Mouse (Mus musculus): ENCODE measurements around the gene Zbtb48. TPM values are rescaled to one million over a fixed set of nuclear protein-coding genes. Genes with fewer than 3 reads are reported as not detected.
A peak's percentile ranks its signal among the peaks of the same experiment; 100 is the strongest.

Gene Zbtb48
- total RNA-seq, 2 experiments from 2014 or later, result 13.6 to 13.9 TPM

GRCm38 (mm10) chr4:151983043-151983442, 44.4 kb downstream of the Zbtb48 start:
- Histone ChIP-seq H3K4me3 (no peak overlapping the region), H3K27ac (no peak overlapping the region)
- no peak for TF ChIP-seq CTCF (IDR thresholded peaks at IDR 0.05)
- no peak for DNase-seq (ENCODE audit: extremely low spot score in 1 of 2, low spot score in 2 of 2)
- intact Hi-C loops (cut with DNase I), result no loop called here

DNA sequence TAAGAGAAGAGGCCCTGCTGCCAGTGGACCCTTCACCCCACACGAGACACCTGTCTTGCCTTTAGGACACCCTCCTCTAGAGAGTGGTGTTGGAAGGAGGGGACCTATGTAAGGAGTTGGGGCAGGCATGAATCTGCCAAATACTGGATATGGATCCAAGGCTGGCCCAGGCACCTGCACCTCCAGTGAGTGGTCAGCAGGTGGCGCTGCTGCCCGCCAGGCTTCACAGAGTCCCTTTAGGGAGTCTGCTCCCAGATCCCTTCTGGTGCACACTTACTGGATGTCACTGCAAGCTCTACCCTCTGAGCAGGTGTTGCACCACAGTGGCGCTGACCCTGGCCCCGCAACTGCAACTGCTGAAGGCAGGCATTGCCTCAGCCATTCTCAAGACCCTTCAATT, 46.1 kb downstream of the Zbtb48 start:
- intact Hi-C loops (cut with DNase I), result loop anchor here (2.0 kb wide), 3 partner anchors 49 to 115 kb away; partner anchors contain the start of genes Nol9 and Tas1r1
- DNase-seq (ENCODE audit: extremely low spot score in 1 of 2, low spot score in 2 of 2), result peak; percentile 77 to 86
- peak; percentile 100 for TF ChIP-seq CTCF (IDR thresholded peaks at IDR 0.05)
- no peak overlapping the region for H3K27ac ChIP-seq
- H3K4me3 ChIP-seq, result no peak overlapping the region

- no peak for DNase-seq (ENCODE audit: extremely low spot score in 1 of 2, low spot score in 2 of 2)
- Histone ChIP-seq H3K4me3 (no peak overlapping the region), H3K27ac (no peak overlapping the region)
- peak; percentile 58 for TF ChIP-seq CTCF (IDR thresholded peaks at IDR 0.05)
- intact Hi-C loops (cut with DNase I), result loop anchor here (2.0 kb wide), 3 partner anchors 50 to 116 kb away; partner anchors contain the start of genes Nol9 and Tas1r1
Measured at GRCm38 (mm10) chr4:151980699-151981098, 46.8 kb downstream of the Zbtb48 start.

DNA sequence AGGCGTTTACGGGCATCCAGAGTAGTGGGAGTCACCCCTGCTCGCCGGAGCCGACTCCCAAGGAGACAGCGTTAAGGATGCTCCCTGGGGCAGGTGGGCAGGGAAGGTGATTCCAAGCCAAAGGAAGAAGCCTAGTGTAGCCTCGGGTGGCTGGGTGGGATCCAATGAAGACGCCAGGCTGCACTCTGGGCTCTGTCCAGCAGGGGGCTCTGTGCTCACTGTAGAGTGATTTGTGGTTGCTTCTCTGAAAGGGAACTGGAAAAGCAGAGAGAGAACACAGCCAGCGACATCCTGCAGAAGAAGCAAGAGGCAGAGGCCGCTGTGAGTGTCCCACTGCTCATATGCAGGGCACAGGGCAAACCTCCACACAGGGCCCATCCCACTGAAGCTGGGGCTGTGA, 49.7 kb downstream of the Zbtb48 start:
- peak; percentile 95 for TF ChIP-seq CTCF (IDR thresholded peaks at IDR 0.05)
- intact Hi-C loops (cut with DNase I), result no loop called here
- no peak overlapping the region for H3K27ac ChIP-seq
- no peak overlapping the region for H3K4me3 ChIP-seq
- DNase-seq (ENCODE audit: extremely low spot score in 1 of 2, low spot score in 2 of 2), result peak; percentile 82 to 92

- no peak overlapping the region for H3K27ac ChIP-seq
- intact Hi-C loops (cut with DNase I), result no loop called here
- no peak overlapping the region for H3K4me3 ChIP-seq
- peak; percentile 63 for TF ChIP-seq CTCF (IDR thresholded peaks at IDR 0.05)
- DNase-seq (ENCODE audit: extremely low spot score in 1 of 2, low spot score in 2 of 2), result no peak
Measured at GRCm38 (mm10) chr4:151975441-151975840, 52.0 kb downstream of the Zbtb48 start.

DNA sequence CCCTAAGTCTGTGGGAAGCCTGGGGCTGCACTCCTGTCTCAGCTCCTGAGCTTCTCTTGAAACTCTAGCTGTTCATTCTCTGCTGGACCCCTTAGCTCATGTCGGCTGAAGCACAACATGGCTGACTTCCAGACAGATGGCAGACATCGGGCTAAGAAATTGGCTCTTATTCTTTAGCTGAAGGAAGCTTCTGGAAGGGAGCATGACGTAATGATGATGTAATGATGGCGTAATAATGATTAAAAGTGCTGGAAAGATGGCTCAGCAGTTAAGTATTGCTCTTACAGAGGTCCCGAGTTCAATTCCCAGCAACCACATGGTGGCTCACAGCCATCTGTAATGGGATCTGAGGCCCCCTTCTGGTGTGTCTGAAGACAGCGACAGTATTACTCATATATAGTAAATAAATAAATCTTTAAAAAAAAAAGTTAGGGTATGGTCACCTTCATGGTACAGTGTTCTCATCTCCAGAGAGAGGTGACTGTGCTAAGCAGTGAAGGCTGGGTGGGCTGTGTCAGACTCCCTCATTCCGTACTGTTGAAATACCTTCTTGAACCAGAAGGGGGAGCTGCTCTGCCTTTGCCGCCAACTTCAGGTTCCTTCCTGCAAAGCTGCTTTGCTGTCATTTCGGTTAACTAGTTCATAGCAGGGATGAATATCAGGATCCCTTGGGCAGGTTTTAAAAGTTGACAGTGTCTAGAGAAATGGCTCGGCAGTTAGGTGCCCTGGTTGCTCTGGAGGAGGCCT, 55.1 kb downstream of the Zbtb48 start:
- intact Hi-C loops (cut with DNase I), result no loop called here
- peak; percentile 78 for TF ChIP-seq CTCF (IDR thresholded peaks at IDR 0.05)
- Histone ChIP-seq H3K4me3 (no peak overlapping the region), H3K27ac (no peak overlapping the region)
- DNase-seq (ENCODE audit: extremely low spot score in 1 of 2, low spot score in 2 of 2), result no peak

Other genes starting within 250 kb of the Zbtb48 start
- gene Camta1, start 165.8 kb downstream of the Zbtb48 start, total RNA-seq (2021), result 100 to 1,000 TPM; 242 to 255 TPM
- gene Dnajc11, start 94.0 kb downstream of the Zbtb48 start, total RNA-seq (2021), result 10 to 100 TPM; 61.8 to 66.6 TPM
- 10 to 100 TPM; 19.2 to 20.7 TPM for gene Thap3, start 38.7 kb downstream of the Zbtb48 start, total RNA-seq (2021)
- 10 to 100 TPM; 18.9 to 19.6 TPM for gene Phf13, start 31.4 kb downstream of the Zbtb48 start, total RNA-seq (2021)
- 10 to 100 TPM; 18.5 to 19.3 TPM for gene Klhl21, start 18.9 kb downstream of the Zbtb48 start, total RNA-seq (2021)
- under 1 TPM; 0.49 to 0.95 TPM for gene Tas1r1, start 10.9 kb upstream of the Zbtb48 start, total RNA-seq (2021)
- 10 to 100 TPM; 18.2 to 19.2 TPM for gene Nol9, start 11.7 kb upstream of the Zbtb48 start, total RNA-seq (2021)
- 100 to 1,000 TPM in 1 of 2 experiments, 10 to 100 TPM in 1; 89.1 to 101 TPM for gene Plekhg5, start 44.8 kb upstream of the Zbtb48 start, total RNA-seq (2021)
- 10 to 100 TPM; 16.4 to 28.6 TPM for gene Tnfrsf25, start 88.3 kb upstream of the Zbtb48 start, total RNA-seq (2021)
- gene Espn, start 124.7 kb upstream of the Zbtb48 start, total RNA-seq (2021), result 1 to 10 TPM; 2.1 to 2.6 TPM
- not detected for gene Hes2, start 131.2 kb upstream of the Zbtb48 start, total RNA-seq (2021)
- gene Acot7, start 150.5 kb upstream of the Zbtb48 start, total RNA-seq (2021), result 100 to 1,000 TPM; 300 to 307 TPM
- 10 to 100 TPM; 29.6 to 35.9 TPM for gene Gpr153, start 246.6 kb upstream of the Zbtb48 start, total RNA-seq (2021)